Mouse (Mus musculus) CD4-positive, CD25-positive, alpha-beta regulatory T cell, adult 9 weeks (primary cell): ENCODE data around the gene Ptpn4. TPM values are rescaled to one million over a fixed set of nuclear protein-coding genes. Genes with fewer than 3 reads are reported as not detected.

Source experiments
- polyA plus RNA-seq: library from polyadenylated mRNA; unstranded; fragments of 100-300 nt; shearing (Covaris generic); gene quantifications from one replicate; pipeline ENCODE4 v1.2.1, GENCODE M21; 2017

The Ptpn4 gene
- 9.6 TPM for polyA plus RNA-seq

GRCm38 (mm10) chr1:119837035-119837751 lies at the start of gene Ptpn4:
Gene Ptpn4, minus strand, starts transcription at chr1:119837613.

DNA sequence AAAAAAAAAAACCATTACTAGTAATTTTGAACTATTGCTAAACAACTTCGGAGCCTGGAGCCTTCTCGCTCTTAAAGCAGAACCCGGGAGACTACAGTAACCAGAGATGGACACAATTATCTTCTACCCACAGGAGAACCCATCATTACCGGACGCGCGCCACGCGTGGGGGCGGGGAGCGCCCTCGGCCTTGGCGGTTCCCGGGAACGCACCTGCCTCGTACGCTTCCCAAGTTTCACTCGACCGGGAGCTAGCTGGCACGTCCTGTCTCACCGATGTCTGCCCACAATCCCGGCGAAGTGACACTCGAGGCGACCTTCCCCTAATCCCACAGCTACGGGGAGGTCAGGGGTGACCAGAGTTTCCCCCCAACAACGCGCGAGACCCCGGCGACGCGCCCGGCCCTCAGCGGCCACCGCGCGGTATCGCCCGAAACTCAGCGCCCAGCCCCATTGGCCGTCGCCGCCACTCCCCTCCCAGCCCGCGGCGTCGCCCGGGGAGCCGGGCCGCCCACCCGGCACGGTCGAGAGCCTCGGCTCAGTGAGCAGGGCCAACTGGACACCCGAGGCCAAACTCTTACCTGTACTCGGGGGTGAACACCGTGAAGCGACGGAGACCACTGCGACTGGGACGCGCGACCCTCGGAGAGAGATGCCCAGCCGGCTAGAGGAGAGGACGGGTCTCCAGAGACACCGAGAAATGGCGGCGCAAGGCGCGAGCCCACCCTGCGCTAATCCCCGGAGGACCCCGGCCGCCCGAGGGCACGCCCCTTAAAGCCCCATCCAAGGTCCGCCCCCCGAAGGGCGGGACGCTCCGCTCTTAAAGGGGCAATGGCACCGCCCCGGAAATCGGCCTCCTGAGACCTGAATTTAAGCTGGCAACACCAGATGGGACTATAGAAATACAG lies 189.0 kb downstream of the Ptpn4 start, which contains the start of gene Epb41l5:
Epb41l5 (minus strand) TSS at position 796 of the 907 bp plus-strand sequence.

Other genes starting within 250 kb of the Ptpn4 start
- gene Epb41l5, start 188.6 kb downstream of the Ptpn4 start, polyA plus RNA-seq, result 1.1 TPM
- gene Tmem177, start 75.6 kb upstream of the Ptpn4 start, polyA plus RNA-seq, result 6.7 TPM
- gene Cfap221, start 159.6 kb upstream of the Ptpn4 start, polyA plus RNA-seq, result not detected
- not detected for gene Sctr, start 169.3 kb upstream of the Ptpn4 start, polyA plus RNA-seq
- 0.77 TPM for gene Tmem37, start 236.5 kb upstream of the Ptpn4 start, polyA plus RNA-seq